Mouse (Mus musculus) megakaryocyte, embryonic 14.5 days (primary cell): ENCODE data around the gene Tmem121b.

Source experiments
- FLI1 ChIP-seq: IDR thresholded peaks from 2 replicates; pipeline ENCODE4 v1.6.1; 2012; ENCODE audit warnings: low read length, inconsistent platforms, mixed read lengths
- GATA1 ChIP-seq: IDR thresholded peaks from 3 replicates; pipeline ENCODE4 v1.6.1; 2012; ENCODE audit warnings: mixed read lengths, low read length, inconsistent platforms, borderline replicate concordance

- no peak for TF ChIP-seq GATA1
- TF ChIP-seq FLI1: no peak
Measured at GRCm38 (mm10) chr6:120508645-120509044, 15.0 kb upstream of the Tmem121b start.
